Mouse (Mus musculus) cerebellum, adult (tissue): ENCODE data around the gene Clint1.
"Not testable (repeated sequence)": the region's sequence is repeated elsewhere in the genome, so short reads cannot be mapped to it uniquely, and the experiment has no call there.

Source experiments
- ATAC-seq: cut with Nextera tagmentation; 2 replicates; pipeline ENCODE4 v1.9.2; 2017; ENCODE audit warnings: mild to moderate bottlenecking, moderate library complexity, mixed read lengths; ENCODE audit not compliant: insufficient number of reproducible peaks, low FRiP score, low TSS enrichment

The Clint1 gene

GRCm38 (mm10) chr11:45846008-45846407, 5.8 kb upstream of the Clint1 start:
- ATAC-seq = no peak

GRCm38 (mm10) chr11:45847548-45847947, 4.3 kb upstream of the Clint1 start:
- ATAC-seq = no peak

- no peak for ATAC-seq
These were observed 3.6 kb upstream of the Clint1 start for GRCm38 (mm10) chr11:45848253-45848652.

- no peak for ATAC-seq
These were observed 2.6 kb upstream of the Clint1 start for GRCm38 (mm10) chr11:45849203-45849602.

- ATAC-seq = no peak
These were observed 2.0 kb upstream of the Clint1 start for GRCm38 (mm10) chr11:45849859-45850258.

- ATAC-seq = no peak
These were observed 1.5 kb upstream of the Clint1 start for GRCm38 (mm10) chr11:45850317-45850716.

- peak; percentile 17; the same call in 1 of the 2 replicates for ATAC-seq
These were observed 508 bp downstream of the Clint1 start for GRCm38 (mm10) chr11:45852124-45852994.

GRCm38 (mm10) chr11:45852995-45853317, 1.1 kb downstream of the Clint1 start:
- no peak for ATAC-seq

- no peak for ATAC-seq
These were observed 2.1 kb downstream of the Clint1 start for GRCm38 (mm10) chr11:45853916-45854315.

- no peak for ATAC-seq
These were observed 2.5 kb downstream of the Clint1 start for GRCm38 (mm10) chr11:45854381-45854780.

- no peak for ATAC-seq
These were observed 3.7 kb downstream of the Clint1 start for GRCm38 (mm10) chr11:45855407-45856148.

- ATAC-seq = no peak
These were observed 4.3 kb downstream of the Clint1 start for GRCm38 (mm10) chr11:45856149-45856516.

- no peak for ATAC-seq
These were observed 9.5 kb downstream of the Clint1 start for GRCm38 (mm10) chr11:45861334-45861733.

- ATAC-seq = no peak
These were observed 12.6 kb downstream of the Clint1 start for GRCm38 (mm10) chr11:45864409-45864808.

GRCm38 (mm10) chr11:45865861-45866260, 14.0 kb downstream of the Clint1 start:
- no peak for ATAC-seq

GRCm38 (mm10) chr11:45866534-45866933, 14.7 kb downstream of the Clint1 start:
- ATAC-seq = no peak

- no peak for ATAC-seq
These were observed 21.8 kb downstream of the Clint1 start for GRCm38 (mm10) chr11:45873666-45874065.

GRCm38 (mm10) chr11:45874251-45874650, 22.4 kb downstream of the Clint1 start:
- no peak for ATAC-seq

GRCm38 (mm10) chr11:45875351-45875935, 23.6 kb downstream of the Clint1 start:
- no peak for ATAC-seq

GRCm38 (mm10) chr11:45876036-45876435, 24.2 kb downstream of the Clint1 start:
- no peak for ATAC-seq

GRCm38 (mm10) chr11:45879366-45879765, 27.5 kb downstream of the Clint1 start:
- not testable (repeated sequence) for ATAC-seq
